Mouse (Mus musculus): ENCODE data around the gene Sqor.

The Sqor gene

DNA sequence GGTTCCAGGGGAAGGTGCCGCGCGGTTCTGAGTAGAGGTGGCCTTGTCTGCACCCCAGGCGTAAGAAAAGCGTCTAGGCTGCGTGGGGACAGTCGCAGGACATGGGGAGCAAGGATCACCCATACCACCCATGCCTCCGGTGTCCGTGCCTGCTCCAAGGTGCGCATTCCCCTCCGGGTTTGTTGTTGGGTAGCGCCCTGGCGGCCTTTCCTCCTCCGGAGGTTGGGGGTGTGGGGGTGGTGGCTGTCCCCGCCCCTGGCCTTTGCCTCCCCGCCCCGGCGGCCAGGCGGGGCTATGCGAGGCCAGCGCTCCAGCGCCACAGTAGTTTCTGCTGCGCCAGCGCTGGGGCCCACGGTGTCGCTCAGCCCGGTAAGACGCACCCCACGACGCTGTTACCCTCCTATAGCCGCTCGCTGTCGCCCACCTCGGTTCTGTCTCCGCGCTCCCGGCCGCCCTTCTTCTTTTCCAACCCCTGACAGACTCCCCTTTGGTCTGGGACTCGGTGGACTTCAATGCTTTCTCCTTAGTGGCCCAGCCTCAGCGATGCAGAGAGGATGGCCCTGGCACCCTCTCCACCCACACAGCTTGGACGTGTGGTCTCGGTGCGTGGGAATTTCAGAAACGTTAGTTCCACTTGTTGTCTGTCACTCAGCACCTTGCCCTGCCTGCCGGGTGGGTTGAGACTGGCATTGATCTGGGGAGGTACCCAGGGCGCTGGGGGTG lies at the start of gene Sqor:
Gene Sqor, plus strand, starts transcription at position 167 of the 723 bp plus-strand sequence.
- no peak for DNase-seq (ENCODE audit: low read depth, low spot score)

- DNase-seq (ENCODE audit: low read depth, low spot score) = no peak
Measured at GRCm38 (mm10) chr2:122716301-122716842, 48.7 kb upstream of the Sqor start.

DNA sequence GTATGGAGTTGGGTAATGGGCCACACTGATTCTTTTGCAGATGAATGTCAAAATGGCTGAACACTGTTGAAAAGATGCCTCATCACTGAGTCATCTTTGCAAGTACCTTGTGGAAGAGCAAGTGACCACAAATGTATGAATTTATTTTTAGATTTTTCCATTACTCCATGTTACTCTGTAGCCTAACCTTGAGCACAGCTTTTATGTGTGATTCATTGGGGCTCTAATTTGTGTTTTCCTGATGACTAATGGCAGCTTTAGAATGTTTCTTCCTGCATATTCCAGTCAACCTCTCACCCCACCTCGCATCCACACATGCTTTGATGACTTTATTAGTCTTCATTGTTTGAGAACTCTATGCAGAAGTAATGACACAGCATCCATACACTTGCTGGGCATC lies 45.8 kb upstream of the Sqor start:
- no peak for DNase-seq (ENCODE audit: low read depth, low spot score)

DNA sequence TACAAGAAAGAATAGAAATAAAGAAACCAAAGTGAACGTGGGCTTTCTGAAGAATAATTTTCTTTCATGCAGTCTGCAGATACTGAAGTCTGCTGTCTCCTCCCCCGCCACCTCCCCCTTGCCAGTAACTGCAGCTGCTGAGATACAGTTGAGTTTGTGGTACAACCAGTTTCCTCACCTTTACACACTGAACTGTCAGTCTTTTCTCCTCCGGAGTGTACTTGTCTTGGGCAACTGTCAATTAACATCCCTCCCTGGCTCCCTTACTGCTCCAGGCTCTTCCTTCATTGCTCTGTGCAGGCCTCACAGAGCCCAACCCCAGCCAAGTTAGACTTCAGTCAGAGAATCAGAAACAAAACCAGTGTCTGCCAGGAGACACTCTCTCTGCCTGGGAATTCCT lies 44.5 kb upstream of the Sqor start:
- DNase-seq (ENCODE audit: low read depth, low spot score) = no peak

DNA sequence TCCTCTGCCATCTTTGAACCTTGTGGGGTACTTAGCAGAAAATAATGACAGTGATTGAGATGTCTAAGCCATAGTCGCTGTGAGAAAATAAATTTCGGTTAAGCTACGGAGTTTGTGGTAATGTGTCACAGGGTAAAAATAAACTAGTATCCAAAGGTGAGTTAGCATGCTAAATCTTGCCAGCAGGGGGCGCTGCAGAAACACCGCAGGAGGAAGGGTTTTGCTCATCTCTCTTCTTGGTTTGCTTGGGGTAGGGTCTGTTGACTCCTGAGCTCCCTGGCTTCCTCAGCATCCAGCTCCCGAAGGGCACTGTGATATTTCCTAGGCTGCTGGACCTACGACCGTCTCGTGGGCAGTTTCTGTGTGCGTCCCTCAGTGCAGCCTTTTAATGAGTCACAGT lies 39.4 kb upstream of the Sqor start:
- DNase-seq (ENCODE audit: low read depth, low spot score) = no peak

GRCm38 (mm10) chr2:122731456-122731855 lies 33.6 kb upstream of the Sqor start:
- DNase-seq (ENCODE audit: low read depth, low spot score) = no peak

GRCm38 (mm10) chr2:122737894-122738830 lies 26.9 kb upstream of the Sqor start, which contains the start of gene Bloc1s6:
Gene Bloc1s6, plus strand, starts transcription at chr2:122738503.
- DNase-seq (ENCODE audit: low read depth, low spot score) = peak; percentile 93

- DNase-seq (ENCODE audit: low read depth, low spot score) = no peak
Measured at GRCm38 (mm10) chr2:122739023-122739422, 26.0 kb upstream of the Sqor start.

DNA sequence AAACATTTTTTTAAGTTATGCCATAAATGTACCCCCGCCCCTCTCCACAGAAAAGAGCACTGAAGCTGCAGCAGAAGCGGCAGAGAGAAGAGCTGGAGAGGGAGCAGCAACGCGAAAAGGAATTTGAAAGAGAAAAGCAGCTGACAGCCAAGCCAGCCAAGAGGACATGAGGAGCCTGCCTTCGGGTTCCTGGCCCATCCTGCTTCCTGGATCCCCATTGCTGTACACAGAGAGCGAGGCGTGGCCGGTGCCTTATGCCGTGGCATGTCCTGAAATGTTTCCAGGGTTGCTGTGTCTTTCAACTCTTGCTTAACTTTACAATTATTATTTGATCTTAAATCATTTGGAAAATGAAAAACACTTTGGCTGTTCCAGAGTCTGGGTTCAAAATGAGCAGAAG lies 18.6 kb upstream of the Sqor start:
- no peak for DNase-seq (ENCODE audit: low read depth, low spot score)

- peak; percentile 45 for DNase-seq (ENCODE audit: low read depth, low spot score)
Measured at GRCm38 (mm10) chr2:122753739-122754343, 11.2 kb upstream of the Sqor start.

DNA sequence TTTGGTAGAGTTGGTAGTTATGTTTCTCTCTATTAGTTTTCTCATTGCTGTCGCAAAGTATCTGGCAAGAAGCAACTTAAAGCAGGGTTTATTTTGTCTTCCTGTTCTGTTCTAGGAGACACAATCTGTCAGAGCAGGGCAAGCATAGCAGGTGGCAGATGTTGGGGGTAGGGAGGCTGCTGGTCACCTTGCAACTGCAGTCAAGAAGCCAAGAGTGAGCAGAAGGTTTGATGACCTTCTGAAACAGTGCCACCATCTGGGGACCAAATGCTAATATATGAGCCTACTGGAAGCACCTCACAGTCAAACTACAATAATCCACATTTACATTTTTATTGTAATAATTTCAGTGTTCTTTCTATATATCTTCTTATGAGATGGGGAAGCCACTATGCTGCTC lies 5.2 kb upstream of the Sqor start:
- no peak for DNase-seq (ENCODE audit: low read depth, low spot score)

DNA sequence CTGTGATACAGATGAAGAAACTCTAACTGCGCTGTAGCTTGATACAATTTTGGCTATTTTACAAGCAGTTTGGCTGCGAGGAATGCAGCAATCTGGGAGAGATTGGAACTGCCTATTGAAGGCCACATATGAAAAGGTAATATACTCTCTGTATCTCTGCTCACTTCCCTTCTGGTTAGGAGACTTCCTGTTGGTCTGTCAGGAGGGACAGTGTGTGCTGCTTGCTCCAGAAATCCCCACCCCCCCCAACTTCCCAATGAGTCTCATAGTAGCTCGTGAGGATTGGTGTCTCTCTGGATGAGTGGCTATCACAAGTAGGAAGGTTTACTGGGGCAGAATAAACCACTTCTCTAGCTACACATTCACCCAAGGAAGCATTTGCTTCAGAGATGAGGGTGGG lies 2.0 kb upstream of the Sqor start:
- DNase-seq (ENCODE audit: low read depth, low spot score) = no peak

DNA sequence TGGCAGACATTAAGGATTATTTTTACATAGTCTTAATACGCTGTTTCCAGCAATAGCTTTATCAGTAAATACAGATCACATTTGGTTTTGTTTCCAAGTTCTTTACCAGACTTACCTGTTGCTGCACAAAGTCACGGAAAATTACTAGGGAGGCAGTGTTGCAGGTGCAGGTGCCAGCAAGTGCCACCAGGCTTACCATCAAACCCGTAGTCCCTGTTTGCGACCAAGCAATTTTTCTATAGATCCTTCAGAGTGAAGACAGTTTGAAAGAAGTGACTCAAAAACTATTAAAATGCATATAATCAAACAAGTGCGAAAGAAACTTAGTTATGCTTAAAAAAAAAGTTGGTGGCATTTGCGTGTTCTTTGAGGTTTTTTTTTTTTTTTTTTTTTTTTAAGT lies 511 bp upstream of the Sqor start:
- DNase-seq (ENCODE audit: low read depth, low spot score) = no peak

GRCm38 (mm10) chr2:122765794-122766145 lies 733 bp downstream of the Sqor start:
- no peak for DNase-seq (ENCODE audit: low read depth, low spot score)

DNA sequence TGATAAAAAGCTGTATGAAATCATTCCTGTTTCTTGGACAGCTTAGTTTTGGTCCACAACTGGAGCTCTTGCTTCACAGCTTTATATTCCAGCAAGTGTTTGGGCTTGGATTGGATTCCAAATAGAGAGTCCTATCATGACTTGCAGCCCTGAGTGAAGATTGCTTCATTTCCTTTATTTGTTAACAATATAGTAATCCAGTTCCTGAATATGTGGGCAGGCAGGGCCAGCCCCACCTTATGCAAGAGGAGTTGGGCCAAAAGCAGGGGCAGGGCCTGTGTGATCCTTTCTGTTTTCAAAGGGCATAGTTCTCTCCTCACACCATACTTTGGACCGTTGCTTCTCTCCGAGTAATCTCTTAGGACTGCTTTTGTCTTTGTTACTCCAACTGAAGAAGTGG lies 6.0 kb downstream of the Sqor start:
- no peak for DNase-seq (ENCODE audit: low read depth, low spot score)

- no peak for DNase-seq (ENCODE audit: low read depth, low spot score)
Measured at GRCm38 (mm10) chr2:122772899-122773298, 7.9 kb downstream of the Sqor start.

DNA sequence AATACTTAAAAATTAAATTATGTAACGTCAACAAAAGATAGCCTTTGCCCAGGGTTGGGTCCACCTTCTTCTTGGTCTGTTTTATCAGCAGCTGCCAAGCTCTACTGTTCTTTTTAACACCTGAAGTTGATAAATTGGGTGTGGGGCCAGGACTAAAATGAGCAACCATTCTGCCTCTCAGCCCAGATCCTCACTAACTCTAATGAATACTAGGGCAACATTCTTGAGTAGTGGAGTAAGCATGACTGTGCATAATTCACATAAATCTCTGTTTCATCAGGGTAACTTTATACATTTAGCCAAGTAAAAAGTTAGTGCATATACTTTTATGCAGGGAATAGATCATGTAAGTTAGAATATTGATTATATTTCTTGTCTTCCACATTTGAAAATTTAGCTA lies 10.5 kb downstream of the Sqor start:
- no peak for DNase-seq (ENCODE audit: low read depth, low spot score)

GRCm38 (mm10) chr2:122776823-122777222 lies 11.8 kb downstream of the Sqor start:
- no peak for DNase-seq (ENCODE audit: low read depth, low spot score)

GRCm38 (mm10) chr2:122779967-122780366 lies 14.9 kb downstream of the Sqor start:
- DNase-seq (ENCODE audit: low read depth, low spot score) = no peak

DNA sequence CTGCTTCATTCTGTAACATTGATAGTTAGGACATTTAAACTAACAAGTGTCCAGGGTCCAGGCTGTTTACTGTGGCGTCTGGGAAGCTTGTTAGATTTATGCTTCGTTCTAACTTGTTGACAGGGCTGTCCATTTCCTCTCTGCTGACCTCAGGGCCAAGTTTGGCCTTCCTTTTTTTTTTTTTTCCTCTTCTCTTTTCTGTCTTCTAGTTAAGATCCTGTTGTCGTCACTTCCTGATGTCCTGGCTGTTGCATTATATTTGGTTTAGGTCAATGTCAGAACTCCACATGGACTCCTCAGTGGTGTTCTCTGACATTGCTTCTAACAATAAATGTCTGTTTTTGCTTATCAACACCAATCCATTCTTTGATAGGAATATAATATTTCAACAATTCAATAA lies 15.4 kb downstream of the Sqor start:
- DNase-seq (ENCODE audit: low read depth, low spot score) = no peak

- no peak for DNase-seq (ENCODE audit: low read depth, low spot score)
Measured at GRCm38 (mm10) chr2:122781590-122782356, 16.7 kb downstream of the Sqor start.
